Mouse (Mus musculus) heart, postnatal 0 days (tissue): ENCODE data around the gene Hapln2.

ENCODE experiments used
- CTCF ChIP-seq: IDR thresholded peaks from 2 replicates; pipeline ENCODE4 v1.5.1; 2016; ENCODE audit warnings: antibody characterized with exemption, control low read depth, low read depth
- EP300 ChIP-seq: IDR thresholded peaks from 2 replicates; pipeline ENCODE4 v1.6.1; 2016; ENCODE audit warnings: antibody characterized with exemption, low read depth

- TF ChIP-seq CTCF (no peak), EP300 (no peak)
Measured at GRCm38 (mm10) chr3:88035561-88036293, 8.3 kb upstream of the Hapln2 start.
